Mouse (Mus musculus) urinary bladder, postnatal 36 days (tissue): Measurements from ENCODE around the gene Wbp1l.
A peak's percentile ranks its signal among the peaks of the same experiment; 100 is the strongest.

Experiments
- DNase-seq, 2 experiments: peaks; one replicate each; pipeline ENCODE4 v3.0.0; 2022; ENCODE audit warnings: low spot score in 2 of 2, mixed read lengths in 1 of 2

The Wbp1l gene

DNA sequence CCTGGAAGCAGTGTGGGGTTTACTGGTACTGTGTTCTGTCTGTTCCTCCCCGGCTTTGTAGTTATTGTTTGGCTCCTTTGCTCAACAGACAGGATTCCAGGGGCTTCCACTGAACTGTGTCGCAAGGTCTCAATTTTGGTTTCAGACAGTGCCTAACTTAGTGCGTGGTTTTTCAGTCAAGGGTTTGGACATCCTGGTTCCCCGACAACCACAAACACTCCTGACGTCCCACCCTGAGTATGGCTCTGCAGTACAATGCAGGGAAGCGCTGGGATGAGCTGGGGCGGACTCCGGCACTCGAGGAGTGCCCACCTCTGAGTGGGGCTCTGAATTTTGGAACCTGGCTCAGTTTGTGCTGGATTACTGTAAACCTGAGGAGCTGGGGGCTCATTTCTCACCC lies 30.9 kb downstream of the Wbp1l start:
- DNase-seq: no peak

DNA sequence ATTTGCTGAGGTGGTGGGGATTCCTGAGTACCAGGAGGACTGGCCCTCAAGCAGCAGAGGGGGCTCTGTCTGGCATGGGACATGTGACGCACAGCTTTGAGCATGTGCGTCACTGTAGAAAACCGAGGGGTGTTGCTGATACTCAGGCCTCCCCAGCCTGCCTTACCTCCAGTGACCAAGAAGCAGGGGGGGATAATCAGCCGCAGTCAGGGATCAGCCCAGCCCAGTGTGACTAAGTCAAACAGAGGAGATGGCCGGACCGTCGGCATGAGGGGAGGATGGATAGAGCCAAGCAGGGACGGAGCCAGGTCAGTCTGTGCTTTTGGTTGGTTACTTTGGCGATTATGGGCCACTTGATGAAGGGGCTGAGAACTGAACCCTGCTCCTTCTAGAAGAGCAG lies 32.8 kb downstream of the Wbp1l start:
- no peak for DNase-seq

DNA sequence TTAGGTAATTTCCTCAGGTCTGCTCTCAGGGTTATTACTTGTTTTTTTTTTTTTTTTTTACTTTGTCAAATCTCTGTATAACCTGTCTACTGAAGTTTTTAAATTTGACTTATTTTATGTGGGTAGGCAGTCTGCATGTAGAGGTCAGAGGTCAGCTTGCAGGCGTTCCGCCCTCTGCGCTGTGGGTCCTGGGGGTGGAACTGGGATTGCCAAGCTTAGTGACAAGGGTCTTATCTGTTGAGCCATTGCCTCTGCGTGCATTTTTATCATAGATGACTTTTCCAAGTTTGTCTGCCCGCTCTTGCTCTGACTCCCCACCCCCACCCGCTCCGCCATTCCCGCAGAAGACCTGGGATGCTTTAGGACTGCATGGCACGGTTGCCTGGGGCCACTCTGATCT lies 36.9 kb downstream of the Wbp1l start:
- no peak for DNase-seq

DNA sequence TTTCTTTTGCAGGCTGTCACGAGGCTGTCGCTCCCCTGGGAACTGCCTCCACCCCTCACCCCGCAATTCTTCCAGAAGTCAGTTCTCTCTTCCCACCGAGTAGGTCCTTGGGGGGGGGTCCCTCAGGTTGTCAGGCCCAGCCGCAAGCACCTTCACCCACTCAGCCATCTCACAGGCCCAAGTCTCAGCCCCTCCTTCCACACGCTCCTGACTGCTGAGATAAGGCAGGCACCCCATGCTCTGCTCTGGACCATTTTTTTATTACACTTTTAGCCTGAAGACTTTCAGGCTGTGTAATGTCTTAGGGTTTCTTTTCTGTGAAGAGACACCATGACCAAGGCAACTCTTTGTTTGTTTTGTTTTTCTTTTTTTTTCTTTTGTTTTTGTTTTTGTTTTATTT lies 38.7 kb downstream of the Wbp1l start:
- no peak for DNase-seq

DNA sequence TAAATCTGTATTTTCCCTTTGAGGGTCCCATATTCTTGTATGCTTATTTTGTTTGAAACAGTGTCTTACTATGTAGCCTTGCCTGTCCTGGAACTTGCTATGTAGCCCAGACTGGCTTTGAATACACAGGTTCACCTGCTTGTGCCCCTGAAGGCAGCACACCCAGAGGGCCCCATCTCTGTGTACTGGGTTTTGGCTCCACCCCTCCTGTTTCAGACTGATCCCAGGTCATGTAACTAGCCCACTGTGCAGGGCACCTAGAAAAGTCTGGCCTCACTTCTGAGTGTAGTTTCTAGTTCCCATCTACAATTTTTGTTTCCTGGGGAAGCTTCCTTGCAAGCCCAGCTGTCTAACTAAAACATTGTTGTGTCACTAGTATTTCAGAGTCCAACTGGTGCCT lies 40.2 kb downstream of the Wbp1l start:
- no peak for DNase-seq

DNA sequence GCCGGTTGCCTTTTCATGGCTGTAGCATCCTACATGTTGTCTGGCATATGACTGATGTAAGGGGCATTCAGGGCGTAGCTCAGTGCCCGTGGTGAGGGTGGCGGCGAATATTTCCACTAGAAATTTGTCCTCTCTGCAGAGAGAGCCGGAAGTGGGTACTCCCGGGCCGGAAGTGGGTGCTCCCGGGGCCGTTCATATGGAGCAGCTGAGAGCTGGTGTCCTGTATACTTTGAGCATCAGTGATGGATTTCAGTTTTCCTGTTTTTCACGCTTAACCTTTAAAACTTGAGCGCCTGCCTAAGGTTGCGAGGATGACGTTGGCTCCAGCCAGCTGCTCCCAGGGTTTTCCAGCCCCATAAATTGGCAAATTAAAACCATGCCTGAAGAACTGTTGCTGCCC lies 40.6 kb downstream of the Wbp1l start:
- DNase-seq: no peak

DNA sequence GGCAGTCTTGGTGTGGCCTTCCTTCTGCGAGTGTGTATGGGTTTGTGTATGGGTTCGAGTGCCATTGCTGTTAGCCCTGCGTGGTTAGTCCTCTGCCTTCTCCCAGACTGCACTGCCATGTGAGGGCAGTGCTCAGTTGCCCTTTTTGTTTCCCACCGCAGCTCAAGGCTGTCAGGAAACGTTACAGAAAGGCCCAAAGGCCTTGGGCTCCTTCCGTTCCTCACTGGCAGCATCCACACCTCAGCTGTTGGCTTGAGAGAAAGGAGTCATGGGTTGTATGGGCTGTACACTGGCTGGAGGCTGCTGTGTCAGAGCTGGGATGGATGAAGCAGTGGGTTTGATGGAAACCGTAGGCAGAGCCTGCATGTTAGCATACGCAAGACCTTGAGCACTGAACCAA lies 41.9 kb downstream of the Wbp1l start:
- no peak for DNase-seq

DNA sequence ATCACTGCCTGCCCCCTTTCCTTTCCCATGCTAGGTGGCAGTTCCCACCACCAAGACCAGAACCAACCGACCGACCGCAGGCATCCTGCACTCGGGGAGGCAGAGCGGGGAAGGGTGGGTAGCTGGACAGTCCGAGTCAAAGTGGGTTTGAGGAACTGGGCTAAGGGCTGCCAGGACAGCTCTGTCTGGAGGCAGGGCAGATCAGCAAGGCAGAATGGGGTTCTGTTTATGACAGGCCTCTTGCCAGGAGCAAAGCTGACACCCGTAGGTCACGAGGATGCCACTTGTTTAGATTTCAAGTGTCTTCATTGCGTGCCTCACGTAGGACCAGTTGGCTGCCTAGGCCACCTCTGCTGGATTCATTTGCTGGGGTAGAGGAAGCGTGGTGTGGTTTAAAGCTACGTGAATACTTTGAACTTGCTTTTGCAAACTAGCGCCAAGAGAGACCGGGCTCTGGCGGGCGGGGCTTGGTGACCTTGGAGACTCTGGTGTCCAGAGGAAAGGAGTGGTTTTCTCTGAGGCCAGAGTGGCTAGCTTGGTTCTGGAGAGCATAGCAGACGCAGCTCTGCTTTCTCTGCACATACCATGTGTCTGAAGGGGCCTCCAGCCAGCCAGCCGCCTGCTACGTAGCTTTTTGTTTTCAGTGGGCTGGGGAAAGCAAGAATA lies 42.7 kb downstream of the Wbp1l start:
- DNase-seq: peak; percentile 52 to 69

DNA sequence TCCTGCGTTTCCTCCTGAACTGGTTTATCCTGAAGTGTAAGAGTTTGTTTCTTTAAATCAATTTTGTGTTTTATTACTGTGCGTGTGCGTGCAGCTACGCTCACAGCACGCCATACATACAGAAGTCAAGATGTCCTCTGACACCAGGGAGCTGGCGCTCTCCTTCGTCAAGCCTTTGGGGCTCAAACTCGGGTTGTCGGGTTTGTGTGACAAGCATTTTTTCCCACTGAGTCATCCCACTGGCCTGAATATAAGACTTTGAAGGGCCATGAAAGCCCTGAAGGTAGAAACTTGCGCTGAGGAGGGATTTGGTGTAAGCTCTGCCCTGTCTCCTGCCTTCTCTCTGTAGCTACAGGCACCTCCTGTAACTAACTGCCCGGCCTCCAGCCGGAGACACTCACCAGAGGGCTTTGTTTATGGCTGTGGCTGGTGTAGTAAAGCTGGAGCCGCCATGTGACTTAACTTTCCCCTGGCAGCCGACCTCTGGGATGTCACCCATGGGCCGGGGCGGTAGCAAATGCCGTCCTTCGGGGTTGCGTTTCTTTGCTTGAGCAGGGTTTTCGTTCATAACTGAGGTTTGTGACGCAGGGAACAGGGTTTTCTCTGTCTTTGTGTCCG lies 43.4 kb downstream of the Wbp1l start:
- no peak for DNase-seq

DNA sequence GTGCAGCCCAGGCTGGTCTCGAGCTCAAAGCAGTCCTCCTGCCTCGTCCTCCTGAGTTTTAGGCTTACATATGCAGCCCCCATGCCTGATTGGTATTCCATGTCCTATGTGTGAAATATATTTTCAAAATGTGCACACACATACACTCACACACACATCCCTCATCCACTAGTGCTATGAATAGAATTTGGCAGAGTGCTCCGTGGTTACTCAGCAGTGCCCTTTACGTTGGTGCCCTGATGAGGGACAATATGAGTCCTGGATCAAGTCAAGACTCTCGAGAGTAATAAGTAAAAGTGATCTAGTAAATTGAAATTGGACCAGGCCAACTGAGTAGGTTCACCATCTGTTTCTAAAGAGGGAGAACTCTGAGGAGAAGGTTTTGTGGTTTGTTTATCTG lies 44.4 kb downstream of the Wbp1l start:
- DNase-seq: no peak

DNA sequence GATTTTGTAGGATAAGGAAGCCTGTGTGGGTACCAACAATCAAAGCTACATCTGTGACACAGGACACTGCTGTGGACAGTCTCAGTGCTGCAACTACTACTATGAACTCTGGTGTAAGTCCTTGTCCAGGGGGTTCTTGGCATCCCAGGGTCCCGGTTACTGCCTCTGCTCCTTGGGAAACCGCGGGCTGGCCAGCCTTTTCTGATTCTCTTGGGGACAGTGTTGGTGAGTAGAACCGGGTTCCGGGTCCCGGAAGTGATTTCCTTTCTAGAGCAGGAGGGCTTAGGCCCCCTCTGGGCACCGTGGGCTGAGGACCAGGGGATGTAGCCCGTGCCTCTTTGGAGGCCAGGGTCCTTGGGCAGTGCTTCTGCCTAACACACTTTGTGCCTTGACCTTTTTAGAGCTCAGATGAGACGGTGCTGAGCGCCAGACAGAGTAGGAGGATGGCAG lies 45.5 kb downstream of the Wbp1l start:
- no peak for DNase-seq

DNA sequence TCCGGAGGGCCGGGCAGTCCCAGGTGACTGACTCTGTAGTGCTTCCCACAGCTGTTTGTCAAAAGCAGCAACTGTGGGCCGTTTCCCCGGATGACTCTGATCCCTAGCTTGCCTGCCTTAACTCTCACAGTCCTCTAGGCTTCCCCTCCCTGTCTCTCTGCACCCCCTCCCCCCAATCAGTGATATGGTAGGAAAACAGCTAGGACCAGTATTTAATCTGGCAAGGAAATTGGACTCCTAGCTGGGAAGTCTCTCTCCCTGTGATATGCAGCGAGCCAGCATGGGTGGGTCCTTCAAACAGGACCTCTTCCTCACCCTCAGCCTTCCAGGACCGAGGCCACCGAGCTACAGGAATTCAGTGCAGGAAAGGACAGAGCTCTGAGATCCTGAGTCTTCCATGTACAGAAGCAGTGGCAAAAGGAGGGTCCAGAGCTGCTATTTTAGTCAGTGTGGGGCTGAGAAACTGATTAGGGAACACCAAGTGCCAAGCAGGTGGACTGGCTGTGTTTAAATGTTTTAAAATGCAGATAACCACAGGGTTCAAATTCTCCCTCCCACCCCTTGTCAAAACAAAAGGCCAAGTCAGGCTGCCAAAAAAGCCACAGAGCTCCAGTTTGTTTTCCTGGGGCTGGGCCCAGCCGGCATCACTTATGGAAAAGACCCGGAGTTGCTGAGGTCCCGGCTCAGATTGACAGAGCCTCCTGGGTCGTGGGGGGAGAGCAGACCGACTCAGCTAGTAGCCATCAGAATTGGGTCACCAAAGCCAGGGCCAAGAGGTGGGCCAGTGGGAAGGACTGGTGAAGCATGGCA lies 46.1 kb downstream of the Wbp1l start:
- DNase-seq: no peak

DNA sequence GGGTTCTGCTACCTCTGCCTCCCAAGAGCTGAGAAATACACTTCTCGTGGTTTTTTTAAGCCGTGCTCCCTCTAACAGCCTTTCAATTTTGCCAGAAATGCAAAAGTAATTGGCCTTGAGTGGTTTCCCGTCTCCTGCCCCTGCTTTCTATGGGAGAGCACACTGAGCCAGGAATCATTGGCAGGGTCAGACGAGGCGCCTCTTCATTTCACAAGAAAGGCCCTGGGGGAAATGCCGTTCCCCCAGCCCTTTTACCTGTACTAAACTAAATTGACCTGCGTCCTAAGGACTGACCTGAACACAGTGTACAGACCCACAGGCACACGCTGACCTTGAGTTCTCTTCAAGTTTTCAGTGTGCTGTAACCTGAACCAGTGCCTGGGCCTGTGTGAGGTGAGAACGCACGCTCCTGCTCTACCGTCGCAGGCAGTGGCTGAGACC lies 47.2 kb downstream of the Wbp1l start:
- DNase-seq: no peak

DNA sequence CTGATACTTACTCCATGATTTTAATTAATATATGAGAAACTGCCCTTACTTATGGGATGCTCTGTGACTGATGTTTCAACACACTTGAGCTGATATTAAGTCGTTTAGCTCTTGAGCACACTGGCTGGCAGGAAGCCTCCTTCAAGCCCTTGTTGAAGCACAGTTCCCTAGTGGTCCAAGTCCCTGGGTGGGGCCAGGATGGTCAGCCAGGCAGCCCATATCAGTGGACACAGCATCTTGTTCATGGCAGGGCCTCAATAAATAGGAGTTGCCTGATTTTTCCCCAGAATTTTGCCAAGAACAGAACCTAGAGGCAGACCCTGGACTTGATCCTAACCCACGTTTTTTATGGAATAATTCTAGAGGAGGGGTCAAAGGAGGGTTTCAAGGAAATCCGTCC lies 48.4 kb downstream of the Wbp1l start:
- peak in 1 of 2 experiments; percentile 61 for DNase-seq

DNA sequence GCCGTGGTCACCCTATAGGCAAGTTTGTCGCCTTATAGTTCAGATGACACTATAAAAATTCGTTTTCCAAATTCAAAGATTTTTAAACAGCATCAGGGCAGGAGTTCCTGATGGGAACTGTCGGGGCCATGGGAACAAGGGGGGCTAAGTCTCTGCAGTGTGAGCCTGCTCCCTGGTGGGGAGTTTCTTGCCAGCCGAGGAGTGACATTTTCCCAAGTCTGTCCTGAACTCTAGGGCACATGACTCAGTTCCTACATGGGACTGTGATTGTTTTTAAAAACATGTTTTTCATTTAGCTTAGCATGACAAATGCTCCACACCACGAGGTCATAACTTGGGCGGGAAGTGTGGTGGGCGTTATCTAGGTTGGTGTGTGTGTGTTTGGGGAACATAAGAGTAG lies 49.0 kb downstream of the Wbp1l start:
- no peak for DNase-seq

DNA sequence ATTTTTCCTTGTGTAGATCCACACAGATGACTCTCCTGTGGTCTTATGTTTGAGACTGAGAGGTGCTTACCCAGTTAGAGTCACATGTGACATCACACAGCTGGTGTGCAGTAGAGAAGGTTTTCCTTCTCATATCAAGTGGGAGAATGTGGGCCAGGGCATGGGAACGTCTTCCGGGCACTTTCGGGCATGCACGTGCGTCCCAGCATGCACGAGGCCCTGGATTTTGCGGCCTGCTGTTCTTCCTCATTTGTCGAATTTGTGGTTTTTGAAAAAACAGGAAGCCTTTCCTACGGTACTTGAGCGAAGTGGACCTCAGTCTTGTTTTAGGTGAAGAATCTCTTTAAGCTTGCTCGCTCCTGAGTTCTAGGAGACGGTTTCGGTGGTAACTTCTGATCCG lies 49.7 kb downstream of the Wbp1l start:
- no peak for DNase-seq

DNA sequence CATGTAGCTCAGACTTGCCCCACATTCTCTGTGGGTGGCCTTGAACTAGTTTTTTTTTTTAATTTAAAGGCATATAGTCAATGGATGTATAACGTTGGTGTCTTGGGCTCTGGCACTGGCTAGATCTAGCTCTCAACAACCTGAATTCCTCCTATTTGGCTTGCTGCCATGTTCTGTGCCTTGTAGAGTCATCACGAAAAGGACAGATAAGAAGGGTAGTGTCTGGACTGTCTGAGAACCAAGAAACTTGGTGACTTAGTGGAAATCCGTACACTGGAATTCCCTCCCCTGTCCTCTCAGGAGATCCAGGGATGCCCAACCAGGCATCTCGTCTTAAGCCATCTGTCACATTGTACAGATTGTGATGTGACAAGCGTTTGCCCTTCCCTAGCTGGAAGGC lies 54.3 kb downstream of the Wbp1l start:
- no peak for DNase-seq

DNA sequence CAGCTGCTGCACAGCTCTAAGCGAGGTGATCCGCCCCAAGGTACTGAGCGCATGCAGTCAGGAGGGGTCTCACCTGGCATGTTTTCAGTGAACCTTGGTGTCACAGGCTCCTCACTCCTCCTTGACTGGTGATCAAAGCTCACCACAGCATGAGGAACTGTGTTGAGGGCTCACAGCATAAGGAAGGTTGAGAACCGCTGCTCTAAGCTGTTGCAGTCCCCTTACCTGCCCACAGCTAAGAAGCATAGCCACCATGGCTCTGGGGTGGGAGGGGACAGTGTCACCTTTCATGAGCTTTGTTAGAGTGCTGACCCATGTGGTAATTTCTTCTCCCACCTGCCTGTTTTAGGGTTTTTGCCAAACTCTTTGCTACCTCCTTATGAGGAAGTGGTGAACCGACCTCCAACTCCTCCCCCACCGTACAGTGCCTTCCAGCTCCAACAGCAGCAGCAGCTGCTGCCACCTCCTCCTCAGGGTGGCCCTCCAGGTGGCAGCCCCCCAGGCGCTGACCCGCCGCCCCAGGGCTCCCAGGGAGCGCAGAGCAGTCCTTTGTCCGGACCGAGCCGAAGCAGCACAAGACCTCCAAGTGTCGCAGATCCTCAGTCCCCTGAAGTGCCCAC lies 54.8 kb downstream of the Wbp1l start:
- DNase-seq: no peak

DNA sequence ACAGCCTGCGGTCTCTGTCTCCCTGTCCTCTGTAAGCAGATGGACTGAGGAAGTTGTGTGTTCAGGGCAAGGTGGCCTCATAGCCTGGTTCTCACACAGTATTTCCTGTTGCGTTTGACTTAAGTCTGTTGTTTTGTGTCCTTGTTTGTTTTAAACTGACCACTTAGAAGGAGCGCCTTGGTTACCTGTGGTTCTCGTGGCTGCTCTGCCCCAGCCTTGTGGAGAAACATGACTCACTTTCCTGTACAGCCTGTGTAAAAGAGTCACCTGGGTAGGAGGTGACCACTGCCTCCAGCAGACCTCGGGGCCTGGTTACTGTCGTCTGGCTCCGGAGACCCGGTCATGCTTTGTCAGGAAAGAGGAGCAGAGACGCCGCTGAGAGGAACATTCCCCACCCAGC lies 56.7 kb downstream of the Wbp1l start:
- DNase-seq: no peak

DNA sequence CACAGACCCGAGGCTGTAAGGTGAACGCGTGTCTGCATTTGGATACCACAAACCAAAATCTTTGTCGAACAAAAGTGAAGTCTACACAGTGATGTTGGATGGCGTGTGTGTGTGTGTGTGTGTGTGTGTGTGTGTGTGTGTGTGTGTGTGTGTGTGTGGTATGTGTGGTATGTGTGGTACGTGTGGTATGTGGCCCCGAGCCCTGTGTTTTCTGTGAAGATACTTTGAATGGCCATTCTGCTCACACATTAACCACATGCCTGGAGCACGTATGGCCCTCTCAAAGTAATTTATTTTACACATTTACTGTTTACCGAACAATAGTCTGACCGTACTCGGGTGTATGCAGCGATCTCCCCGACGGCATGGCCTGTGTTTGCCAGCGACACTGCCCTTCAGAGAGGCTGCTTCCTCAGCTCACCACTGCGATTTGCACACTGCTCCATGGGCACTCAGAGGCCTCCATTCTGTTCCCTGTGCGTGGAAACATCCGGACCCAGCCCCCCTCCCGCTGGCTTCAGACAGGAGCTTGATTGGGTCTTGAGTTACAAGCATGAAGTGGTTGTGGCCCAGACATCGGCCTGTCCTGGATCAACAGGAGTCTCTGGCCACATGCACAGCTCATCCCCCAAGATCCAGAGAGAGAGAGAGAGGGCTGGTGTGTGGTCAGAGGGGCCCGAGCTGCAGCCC lies 57.4 kb downstream of the Wbp1l start:
- DNase-seq: no peak

DNA sequence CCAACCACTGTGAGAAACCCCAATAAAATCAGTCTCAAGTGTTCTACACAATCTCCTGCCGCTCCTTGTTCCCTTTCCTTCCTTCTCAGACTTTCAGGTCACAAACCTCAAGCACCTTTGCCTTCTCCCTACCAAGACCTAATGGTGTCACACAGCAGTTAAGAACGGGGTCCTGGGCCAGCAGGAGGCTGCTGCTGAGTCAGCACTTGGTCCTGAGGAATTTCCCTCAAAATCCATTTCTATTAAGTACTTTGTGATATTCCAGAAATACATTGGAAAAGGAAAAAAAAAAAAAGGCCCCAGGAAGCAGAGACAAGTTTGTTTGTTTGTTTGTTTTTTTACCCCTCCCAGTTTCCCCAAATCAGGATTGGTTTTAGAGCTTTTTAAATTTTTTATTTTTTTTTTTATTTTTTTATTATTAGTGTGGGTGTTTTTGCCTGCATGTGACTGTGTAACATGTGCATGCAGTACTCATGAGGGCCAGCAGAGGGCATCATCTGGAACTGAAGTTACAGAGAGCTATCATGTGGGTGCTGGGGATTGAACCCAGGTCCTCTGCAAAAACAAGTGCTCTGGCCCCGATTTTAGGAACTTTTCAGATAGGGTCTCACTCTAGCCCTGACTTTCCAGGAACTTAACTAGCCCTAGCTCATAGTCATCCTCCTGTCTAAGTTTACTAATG lies 58.6 kb downstream of the Wbp1l start:
- no peak for DNase-seq
